Mouse (Mus musculus): Measurements from ENCODE around the gene Srxn1.

GRCm38 (mm10) chr2:152104711-152105317, 502 bp upstream of the Srxn1 start:
- TF ChIP-seq CTCF (IDR thresholded peaks at IDR 0.05; ENCODE audit: borderline replicate concordance, control insufficient read depth, extremely low read depth, insufficient read depth, low read length, poor library complexity) = no peak
- no peak for TF ChIP-seq POLR2A (IDR thresholded peaks at IDR 0.05; ENCODE audit: control insufficient read depth, extremely low read depth, insufficient read depth, low read length, poor library complexity)

Measured in thymus, adult 2 months (tissue).